Mouse (Mus musculus) embryonic stem cell, embryonic (primary cell): ENCODE results near the gene Myo1b.

Experiments
- CTCF ChIA-PET, 4 experiments: fragments of 300-600 bp in 2 of 4; fragments of 350-600 bp in 2 of 4; sonication (Branson Sonifier 250); formaldehyde crosslinking; loops; one replicate each; lab custom pipeline; 2022; ENCODE audit warnings: inconsistent platforms in 2 of 4; lab: Charles Lee
- POLR2A ChIA-PET, 4 experiments: fragments of 300-600 bp in 2 of 4; fragments of 350-600 bp in 2 of 4; sonication (Branson Sonifier 250); formaldehyde crosslinking; loops; one replicate each; lab custom pipeline; 2022; ENCODE audit warnings: antibody characterized with exemption in 4 of 4, inconsistent platforms in 1 of 4; lab: Charles Lee

The Myo1b gene

GRCm38 (mm10) chr1:51822531-51822930 lies 93.3 kb downstream of the Myo1b start:
- ChIA-PET CTCF (no interaction called here), POLR2A (interaction anchor here in 3 of 4 experiments (0.6 to 0.7 kb wide), 3 partner anchors 23 to 30 kb away, joined by 3 read pairs; no protein-coding TSS in a partner anchor)

GRCm38 (mm10) chr1:51821701-51822495 lies 94.0 kb downstream of the Myo1b start:
- ChIA-PET POLR2A (interaction anchor here in 3 of 4 experiments (0.6 to 0.7 kb wide), 3 partner anchors 22 to 30 kb away, joined by 3 read pairs; no protein-coding TSS in a partner anchor), CTCF (no interaction called here)

GRCm38 (mm10) chr1:51820520-51820919 lies 95.4 kb downstream of the Myo1b start:
- ChIA-PET CTCF (interaction anchor here in 1 of 4 experiments (0.7 kb wide), 1 partner anchor 76 kb away, joined by 3 read pairs; no protein-coding TSS in a partner anchor), POLR2A (interaction anchor here in 1 of 4 experiments (0.6 kb wide), 1 partner anchor 868 kb away, joined by 12 read pairs; no protein-coding TSS in a partner anchor)

GRCm38 (mm10) chr1:51820013-51820441 lies 95.8 kb downstream of the Myo1b start:
- ChIA-PET POLR2A (interaction anchor here in 2 of 4 experiments (0.6 to 0.7 kb wide), 2 partner anchors 65 to 868 kb away, joined by 3 to 12 read pairs; no protein-coding TSS in a partner anchor), CTCF (no interaction called here)

GRCm38 (mm10) chr1:51815636-51816035 lies 100.2 kb downstream of the Myo1b start:
- ChIA-PET CTCF (no interaction called here), POLR2A (no interaction called here)

GRCm38 (mm10) chr1:51814854-51815630 lies 100.8 kb downstream of the Myo1b start:
- ChIA-PET POLR2A (interaction anchor here in 2 of 4 experiments (0.5 to 1.0 kb wide), 2 partner anchors 11 to 20 kb away, joined by 3 to 7 read pairs; no protein-coding TSS in a partner anchor), CTCF (no interaction called here)

GRCm38 (mm10) chr1:51808847-51809246 lies 107.0 kb downstream of the Myo1b start:
- ChIA-PET CTCF (no interaction called here), POLR2A (interaction anchor here in 1 of 4 experiments (1.0 kb wide), 1 partner anchor 15 kb away, joined by 3 read pairs; no protein-coding TSS in a partner anchor)

- CTCF ChIA-PET: no interaction called here
- POLR2A ChIA-PET: no interaction called here
Observed at GRCm38 (mm10) chr1:51808228-51808627, 107.6 kb downstream of the Myo1b start.

GRCm38 (mm10) chr1:51805040-51805610 lies 110.7 kb downstream of the Myo1b start:
- POLR2A ChIA-PET: no interaction called here
- CTCF ChIA-PET: no interaction called here

GRCm38 (mm10) chr1:51804296-51805039 lies 111.4 kb downstream of the Myo1b start:
- ChIA-PET POLR2A (interaction anchor here in 1 of 4 experiments (0.9 kb wide), 1 partner anchor 10 kb away, joined by 3 read pairs; no protein-coding TSS in a partner anchor), CTCF (no interaction called here)

GRCm38 (mm10) chr1:51798011-51798471 lies 117.8 kb downstream of the Myo1b start:
- POLR2A ChIA-PET: interaction anchor here in 1 of 4 experiments (0.6 kb wide), 1 partner anchor 138 kb away, joined by 3 read pairs; no protein-coding TSS in a partner anchor
- CTCF ChIA-PET: no interaction called here

- ChIA-PET POLR2A (interaction anchor here in 1 of 4 experiments (1.2 kb wide), 1 partner anchor 16 kb away, joined by 4 read pairs; no protein-coding TSS in a partner anchor), CTCF (no interaction called here)
Observed at GRCm38 (mm10) chr1:51795586-51796309, 120.1 kb downstream of the Myo1b start.

- ChIA-PET CTCF (no interaction called here), POLR2A (no interaction called here)
Observed at GRCm38 (mm10) chr1:51789269-51789668, 126.6 kb downstream of the Myo1b start.

GRCm38 (mm10) chr1:51782091-51782490 lies 133.8 kb downstream of the Myo1b start:
- POLR2A ChIA-PET: no interaction called here
- CTCF ChIA-PET: no interaction called here

- CTCF ChIA-PET: no interaction called here
- POLR2A ChIA-PET: interaction anchor here in 1 of 4 experiments (0.9 kb wide), 1 partner anchor 40 kb away, joined by 3 read pairs; no protein-coding TSS in a partner anchor
Observed at GRCm38 (mm10) chr1:51780357-51780756, 135.5 kb downstream of the Myo1b start.

GRCm38 (mm10) chr1:51778241-51778640 lies 137.6 kb downstream of the Myo1b start:
- POLR2A ChIA-PET: interaction anchor here in 1 of 4 experiments (0.8 kb wide), 1 partner anchor 31 kb away, joined by 3 read pairs; no protein-coding TSS in a partner anchor
- CTCF ChIA-PET: interaction anchor here in 2 of 4 experiments (0.7 to 0.9 kb wide), 2 partner anchors 13 to 147 kb away, joined by 3 read pairs; no protein-coding TSS in a partner anchor

GRCm38 (mm10) chr1:51770504-51770871 lies 145.4 kb downstream of the Myo1b start:
- ChIA-PET CTCF (interaction anchor here in 1 of 4 experiments (1.1 kb wide), 1 partner anchor 126 kb away, joined by 3 read pairs; no protein-coding TSS in a partner anchor), POLR2A (no interaction called here)
